Mouse (Mus musculus) testis, adult 2 months (tissue): ENCODE data around the gene Rexo5.

Experiments
- CTCF ChIP-seq: fragments of 200-500 bp; IDR thresholded peaks from 2 replicates; pipeline ENCODE4 v1.5.1; 2012; ENCODE audit warnings: low read depth, mild to moderate bottlenecking, inconsistent platforms, low read length, moderate library complexity; ENCODE audit not compliant: control insufficient read depth, insufficient read depth, insufficient replicate concordance
- POLR2A ChIP-seq: fragments of 200-500 bp; IDR thresholded peaks from 2 replicates; pipeline ENCODE4 v1.6.1; 2012; ENCODE audit warnings: low read depth, mild to moderate bottlenecking, inconsistent platforms, low read length, moderate library complexity; ENCODE audit not compliant: control insufficient read depth

DNA sequence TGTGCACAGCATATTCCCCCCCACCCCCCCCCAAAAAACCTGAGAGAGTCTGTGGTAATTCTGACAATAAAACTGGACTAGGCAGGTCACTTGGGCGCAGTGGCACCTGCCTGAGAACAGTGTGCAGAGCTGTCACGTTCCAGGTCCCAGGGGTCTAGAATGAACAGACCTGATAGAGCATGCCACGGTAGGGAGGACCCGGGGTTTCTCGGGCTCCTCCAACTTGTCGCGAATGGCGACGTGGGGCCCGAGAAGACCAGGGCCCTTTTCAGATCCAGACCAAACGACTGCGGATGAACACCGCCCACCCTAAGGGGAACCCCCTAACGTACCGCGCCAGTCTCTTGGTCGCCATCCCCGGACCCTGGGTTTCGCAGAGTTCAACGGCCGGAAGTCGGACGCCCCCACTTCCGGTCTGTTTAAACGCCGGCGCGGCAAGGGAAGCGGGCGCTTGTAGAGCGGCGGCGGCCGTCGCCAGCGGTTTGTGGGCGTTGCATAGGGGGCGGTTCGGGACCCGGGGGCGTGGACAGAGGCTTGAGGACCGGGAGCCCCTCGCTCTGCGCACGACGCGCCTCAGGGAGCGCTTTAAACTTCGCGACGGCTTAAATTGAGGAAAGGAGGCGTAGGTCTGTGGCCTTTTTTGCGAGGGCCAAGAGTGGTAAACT is at the start of gene Rexo5, which contains the start of gene Eri2:
- TF ChIP-seq CTCF (no peak), POLR2A (peak; percentile 0; the same call in 1 of the 2 replicates)
